Mouse (Mus musculus): ENCODE results near the gene Gramd4. TPM values are rescaled to one million over a fixed set of nuclear protein-coding genes. Genes with fewer than 3 reads are reported as not detected.
A peak's percentile ranks its signal among the peaks of the same experiment; 100 is the strongest.

Gene Gramd4
- total RNA-seq, 2 experiments from 2014 or later = 11.4 to 11.5 TPM

- no peak for DNase-seq
These were observed 13.7 kb downstream of the Gramd4 start for GRCm38 (mm10) chr15:86071166-86071565.

GRCm38 (mm10) chr15:86074171-86074937 lies 16.9 kb downstream of the Gramd4 start:
- DNase-seq = no peak

GRCm38 (mm10) chr15:86075305-86076047 lies 18.0 kb downstream of the Gramd4 start:
- no peak for DNase-seq

- DNase-seq = no peak
These were observed 18.5 kb downstream of the Gramd4 start for GRCm38 (mm10) chr15:86076048-86076315.

- no peak for DNase-seq
These were observed 18.9 kb downstream of the Gramd4 start for GRCm38 (mm10) chr15:86076378-86076777.

GRCm38 (mm10) chr15:86077934-86078333 lies 20.4 kb downstream of the Gramd4 start:
- no peak for DNase-seq

- no peak for DNase-seq
These were observed 21.2 kb downstream of the Gramd4 start for GRCm38 (mm10) chr15:86078481-86079216.

- no peak for DNase-seq
These were observed 22.0 kb downstream of the Gramd4 start for GRCm38 (mm10) chr15:86079467-86079866.

- DNase-seq = no peak
These were observed 22.4 kb downstream of the Gramd4 start for GRCm38 (mm10) chr15:86079876-86080275.

GRCm38 (mm10) chr15:86080408-86080807 lies 22.9 kb downstream of the Gramd4 start:
- DNase-seq = no peak

- DNase-seq = no peak
These were observed 24.2 kb downstream of the Gramd4 start for GRCm38 (mm10) chr15:86081654-86082053.

GRCm38 (mm10) chr15:86082551-86082961 lies 25.1 kb downstream of the Gramd4 start:
- DNase-seq = no peak

- no peak for DNase-seq
These were observed 25.8 kb downstream of the Gramd4 start for GRCm38 (mm10) chr15:86083261-86083741.

GRCm38 (mm10) chr15:86085301-86086225 lies 28.1 kb downstream of the Gramd4 start:
- DNase-seq = peak; percentile 52

- peak; percentile 46 for DNase-seq
These were observed 28.8 kb downstream of the Gramd4 start for GRCm38 (mm10) chr15:86086291-86086706.

- DNase-seq = no peak
These were observed 30.2 kb downstream of the Gramd4 start for GRCm38 (mm10) chr15:86087591-86088149.

GRCm38 (mm10) chr15:86088266-86088790 lies 30.8 kb downstream of the Gramd4 start:
- no peak for DNase-seq

- no peak for DNase-seq
These were observed 31.7 kb downstream of the Gramd4 start for GRCm38 (mm10) chr15:86089091-86089744.

GRCm38 (mm10) chr15:86089991-86090529 lies 32.6 kb downstream of the Gramd4 start:
- peak; percentile 60 for DNase-seq

GRCm38 (mm10) chr15:86090578-86090977 lies 33.1 kb downstream of the Gramd4 start:
- DNase-seq = no peak
